Mouse (Mus musculus): Measurements from ENCODE around the gene Col8a2.

DNA sequence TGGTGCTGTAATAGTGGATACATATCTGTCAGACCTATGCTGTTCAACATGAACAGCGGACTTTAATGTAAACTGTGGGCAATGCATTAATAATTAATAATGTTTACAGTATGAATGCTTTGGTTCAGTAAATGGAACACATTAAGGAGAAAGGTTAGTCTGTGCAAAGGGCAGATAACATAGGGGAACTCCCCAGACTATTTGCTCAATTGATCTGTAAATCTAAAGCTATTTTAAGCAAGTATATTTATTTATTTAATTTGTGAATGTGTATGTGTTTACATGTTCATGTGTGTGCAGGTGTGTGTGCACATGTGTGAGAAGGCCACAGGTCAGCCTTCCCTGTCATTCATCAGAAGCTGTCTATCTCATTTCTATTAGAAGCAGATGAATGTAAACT lies 73.5 kb downstream of the Col8a2 start:
- no peak for TF ChIP-seq CTCF (conservative IDR thresholded peaks at IDR 0.05 in 1 of 2, IDR thresholded peaks at IDR 0.05 in 1 of 2; ENCODE audit: low read depth in 2 of 2, low read length in 2 of 2)
- TF ChIP-seq ZNF384 (IDR thresholded peaks at IDR 0.05; ENCODE audit: low read depth, low read length), result no peak
- TF ChIP-seq ZC3H11A (IDR thresholded peaks at IDR 0.05; ENCODE audit: low read depth, low read length), result no peak

Measured in CH12.LX (cell line).